Mouse (Mus musculus) gastrocnemius, postnatal 25 days (tissue): Measurements from ENCODE around the gene Crat. TPM values are rescaled to one million over a fixed set of nuclear protein-coding genes. Genes with fewer than 3 reads are reported as not detected.

Source experiments
- DNase-seq: peaks from one replicate; pipeline ENCODE4 v3.0.0; 2022
- long read RNA-seq, 2 experiments: library from polyadenylated mRNA; stranded (forward); transcript quantifications; one replicate each; pipeline ENCODE4 v2.0.0; 2021
- total RNA-seq, 2 experiments: library from RNA; stranded (reverse); gene quantifications; 1 replicate in 1 of 2; 2 replicates in 1 of 2; pipeline ENCODE4 v1.2.3; 2021

Crat gene
- 100 to 1,000 TPM; 315 to 363 TPM for total RNA-seq
- long read RNA-seq, experiment 1, transcript Crat-201 (14 exons, 3,833 nt): major isoform, 246 of 381 reads
- long read RNA-seq, experiment 1, partial matches to known transcripts: 65 of 381 reads
- long read RNA-seq, experiment 1, other reads (novel, unspliced or antisense): 69 of 381 reads
- long read RNA-seq, experiment 2, transcript Crat-201 (14 exons, 3,833 nt): major isoform, 401 of 558 reads
- long read RNA-seq, experiment 2, partial matches to known transcripts: 79 of 558 reads
- long read RNA-seq, experiment 2, other reads (novel, unspliced or antisense): 78 of 558 reads

DNA sequence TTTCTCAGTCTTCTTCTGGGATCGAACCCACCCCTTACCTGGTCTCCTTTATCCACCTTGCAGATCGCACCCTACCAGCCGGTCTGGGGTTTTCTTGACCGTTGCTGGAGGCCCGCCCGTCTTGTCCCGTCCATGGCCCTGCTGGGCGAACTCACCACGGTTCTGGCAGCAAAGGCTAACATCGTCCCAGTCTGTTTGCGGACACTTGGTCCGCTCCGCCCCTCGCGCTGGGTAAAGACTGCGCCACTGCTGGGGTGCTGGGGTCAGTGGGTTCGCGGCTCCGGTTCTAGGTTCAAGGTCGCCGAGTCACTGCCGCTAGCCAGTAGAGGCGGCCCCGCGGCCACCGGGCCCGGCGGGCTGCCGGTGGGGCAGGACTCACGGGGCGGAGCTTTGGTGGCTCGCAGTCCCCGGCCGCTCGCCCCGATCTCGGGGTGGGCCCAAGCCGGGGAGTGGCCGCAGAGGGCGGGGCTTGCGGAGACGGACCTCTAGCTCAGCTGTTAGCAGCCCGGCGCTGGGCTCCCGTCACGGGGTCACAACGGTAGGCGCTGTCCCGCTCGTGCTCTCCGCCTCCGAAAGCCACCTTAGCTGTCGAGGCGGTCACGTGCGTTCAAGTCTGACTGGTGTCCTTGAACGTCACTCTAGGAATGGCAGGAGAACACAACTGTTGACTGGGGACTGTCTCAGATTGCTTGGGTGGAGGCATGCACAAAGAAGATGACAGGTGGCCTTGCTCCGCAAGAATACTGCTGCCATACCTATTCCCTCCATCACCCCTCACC is at the start of gene Crat:
TSS of gene Crat (minus strand) at position 657 of the 779 bp plus-strand sequence.
- peak; percentile 98 for DNase-seq

DNA sequence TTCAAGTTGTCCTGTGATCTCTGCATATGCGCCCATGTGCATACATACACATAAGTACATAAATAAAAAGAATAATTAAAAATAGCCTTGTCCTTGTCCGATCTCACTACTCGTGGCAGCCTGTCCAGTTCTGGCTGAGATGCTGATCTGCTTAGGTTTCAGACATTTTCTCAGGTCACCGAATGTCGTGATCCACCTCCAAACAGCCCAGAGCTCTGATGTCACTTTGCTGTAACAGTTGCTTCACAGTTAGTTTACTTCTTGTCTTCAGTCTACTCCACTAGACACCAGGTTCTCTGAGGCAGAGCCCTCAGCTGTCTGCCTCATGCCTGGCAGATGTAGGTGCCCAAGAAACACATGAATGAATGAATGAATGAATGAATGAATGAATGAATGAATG is 48.8 kb upstream of the Crat start:
- no peak for DNase-seq

DNA sequence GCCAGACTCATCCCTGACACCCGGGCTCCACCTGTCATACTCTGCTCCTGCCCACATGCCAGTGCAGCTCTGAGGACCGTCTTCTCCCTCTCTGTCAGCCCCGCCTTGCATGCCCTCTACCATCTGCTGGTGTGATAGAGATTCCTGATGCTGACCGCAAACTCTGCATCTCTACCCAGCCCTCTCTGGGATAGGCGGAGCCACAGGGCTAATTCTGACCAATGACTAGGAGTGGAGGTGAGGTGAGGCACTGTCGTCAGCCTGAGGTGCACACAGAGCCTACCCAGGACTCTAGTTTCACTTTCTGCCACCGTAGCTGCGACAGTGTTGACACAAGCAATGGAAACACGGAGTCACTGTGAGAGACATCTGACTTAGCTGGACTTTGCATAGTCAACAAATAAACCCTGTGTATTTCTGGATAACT is 48.3 kb upstream of the Crat start:
- peak; percentile 71 for DNase-seq

DNA sequence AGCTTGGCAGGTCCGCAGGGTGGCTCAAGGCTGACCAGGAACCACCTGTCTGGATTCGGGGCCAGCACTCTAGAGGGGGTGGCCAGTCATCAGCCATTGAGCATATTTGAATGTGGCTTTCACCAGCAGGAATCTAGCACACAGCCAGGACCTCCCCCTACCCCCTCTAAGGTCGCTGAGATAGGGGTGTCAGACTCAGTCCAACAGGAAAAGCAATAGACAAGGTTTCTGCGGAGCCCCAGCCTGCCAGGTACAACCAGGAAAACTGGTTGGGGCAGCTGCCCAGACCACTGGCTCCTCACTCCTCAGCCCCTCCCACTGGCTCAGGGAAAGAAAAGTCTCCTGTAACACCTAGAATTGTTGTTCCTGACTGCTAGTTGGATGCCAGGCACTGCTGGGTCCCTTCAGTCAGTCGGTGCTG is 47.7 kb upstream of the Crat start:
- no peak for DNase-seq

DNA sequence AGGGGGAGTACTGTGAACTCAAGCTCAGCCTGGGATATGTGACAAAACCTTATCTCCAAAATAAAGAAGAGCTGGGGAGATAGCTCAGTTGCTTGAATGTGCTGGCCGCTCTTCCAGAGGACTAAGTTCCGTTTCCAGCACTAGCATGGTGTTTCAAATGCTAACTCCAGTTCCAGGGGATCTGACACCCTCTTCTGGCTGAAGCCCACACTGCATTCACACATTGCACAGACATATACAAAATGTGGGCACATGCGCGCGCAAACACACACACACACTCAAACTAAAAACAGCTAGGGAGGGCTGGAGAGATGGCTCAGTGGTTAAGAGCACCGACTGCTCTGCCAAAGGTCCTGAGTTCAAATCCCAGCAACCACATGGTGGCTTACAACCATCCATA is 43.6 kb upstream of the Crat start:
- no peak for DNase-seq

DNA sequence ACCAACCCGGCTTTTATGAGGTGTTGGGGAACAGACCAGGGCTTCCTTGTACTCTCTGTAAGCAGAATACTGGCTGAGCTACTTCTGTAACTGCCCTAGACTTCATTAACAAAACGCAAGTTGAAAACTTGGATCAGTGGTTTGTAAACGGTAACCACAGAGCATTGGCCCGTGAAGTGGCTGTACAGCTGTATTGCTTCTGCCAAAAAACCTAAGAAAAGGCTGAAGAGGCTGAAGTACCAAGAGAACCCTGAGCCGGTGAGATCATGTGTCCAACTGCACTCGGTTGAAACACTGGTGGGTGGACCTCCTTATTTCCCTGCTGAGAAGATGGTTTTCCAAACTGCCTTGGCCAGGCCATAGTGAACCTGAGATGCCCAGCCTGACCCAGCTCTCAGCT is 42.7 kb upstream of the Crat start:
- no peak for DNase-seq

DNA sequence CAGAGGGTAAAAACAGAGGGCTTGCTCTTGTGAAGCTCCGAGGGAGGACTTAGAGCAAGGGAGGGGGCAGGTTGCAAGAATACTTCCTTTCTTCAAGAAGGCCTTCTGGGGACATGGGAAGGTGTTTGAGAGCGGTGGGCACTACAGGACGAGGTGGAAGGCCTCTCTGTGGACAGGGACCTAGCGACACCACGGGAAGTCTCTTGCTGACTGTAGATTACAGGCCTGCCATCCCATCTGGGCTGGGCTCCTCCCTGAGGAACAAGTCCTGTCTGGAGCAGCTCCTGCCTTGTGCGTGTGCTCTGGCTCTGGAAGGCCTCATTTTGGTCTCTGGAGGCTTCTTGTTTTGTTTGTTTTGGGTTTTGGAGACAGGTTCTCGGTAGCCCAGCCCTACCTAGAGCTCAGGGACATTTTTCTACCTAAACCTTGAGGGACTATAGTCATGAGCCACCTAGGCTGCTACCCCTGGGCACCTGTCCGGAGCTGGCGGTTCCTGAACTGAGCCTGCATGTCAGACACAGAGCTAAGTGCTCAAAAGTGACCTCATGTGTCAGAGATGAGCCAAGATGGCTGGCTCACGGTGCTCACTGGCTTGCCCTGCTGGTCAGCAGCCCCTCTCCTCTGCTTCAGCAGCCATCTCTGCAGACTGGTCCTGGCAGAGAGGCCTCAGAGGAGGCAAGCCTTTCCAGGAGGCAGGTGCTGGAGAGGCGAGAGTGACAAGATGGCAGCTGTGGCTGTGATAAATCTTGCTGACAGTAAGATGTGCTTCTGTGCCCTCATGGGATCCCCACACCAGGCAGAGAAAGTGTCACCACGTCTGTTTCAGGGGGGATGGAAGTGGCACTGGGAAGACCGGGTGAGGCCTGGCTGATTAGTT is 40.7 kb upstream of the Crat start:
- no peak for DNase-seq

DNA sequence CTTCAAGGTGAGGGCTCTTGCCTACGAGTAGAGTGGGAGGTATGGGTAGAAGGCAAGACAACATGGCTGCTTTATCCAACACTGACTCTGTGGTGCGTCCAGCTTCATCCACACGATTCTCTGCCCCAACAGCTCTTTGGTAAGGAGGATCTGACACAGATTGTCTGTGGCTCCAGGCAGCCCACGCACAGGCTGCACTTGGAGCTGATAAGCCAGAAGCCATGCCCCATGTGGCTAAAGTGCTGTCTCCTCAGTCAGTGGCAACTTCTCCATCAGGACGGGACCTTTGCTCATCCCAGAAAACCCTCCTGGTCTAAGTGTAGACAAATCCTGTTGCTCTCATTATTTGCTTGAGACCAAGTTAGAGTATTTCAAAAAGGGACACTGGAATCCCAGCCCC is 39.0 kb upstream of the Crat start:
- no peak for DNase-seq

DNA sequence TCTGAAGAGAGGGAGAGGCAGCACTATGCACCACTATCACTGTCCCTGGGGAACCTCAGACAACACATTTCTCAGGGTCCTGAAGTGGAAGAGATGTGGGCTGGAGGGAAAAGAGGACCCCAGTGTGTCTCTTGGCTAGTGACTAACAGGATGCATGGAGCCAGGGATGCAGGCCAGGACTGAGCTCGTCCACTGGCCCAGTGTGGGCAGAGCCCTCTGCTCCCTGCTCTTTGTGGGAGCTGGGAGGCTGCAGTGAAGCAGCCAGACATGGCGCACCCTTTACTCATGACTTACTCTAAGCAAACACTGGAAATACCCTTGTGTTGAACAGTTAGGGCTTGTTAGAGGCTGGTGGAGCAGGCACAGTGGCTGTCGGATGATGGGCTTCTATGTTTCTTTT is 38.0 kb upstream of the Crat start:
- DNase-seq: no peak

DNA sequence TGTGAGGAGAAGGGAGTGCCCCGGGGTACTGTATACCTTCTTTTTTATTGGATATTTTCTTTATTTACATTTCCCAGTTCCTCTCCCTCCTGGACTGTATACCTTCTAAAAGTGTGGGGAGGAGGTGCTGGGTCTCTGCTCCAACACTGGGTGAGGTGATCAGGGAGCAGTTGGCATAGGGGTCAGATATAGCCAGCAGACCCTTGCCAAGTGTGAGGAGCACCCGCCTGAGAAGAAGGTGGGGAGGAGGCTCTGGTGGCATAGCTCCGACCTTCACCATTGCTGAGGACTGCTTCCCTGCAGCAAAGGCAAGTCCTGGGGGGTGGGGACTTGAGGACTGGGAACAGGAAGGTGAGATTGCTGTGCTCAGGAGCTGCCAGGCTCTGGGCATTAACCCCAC is 35.9 kb upstream of the Crat start:
- DNase-seq: no peak

DNA sequence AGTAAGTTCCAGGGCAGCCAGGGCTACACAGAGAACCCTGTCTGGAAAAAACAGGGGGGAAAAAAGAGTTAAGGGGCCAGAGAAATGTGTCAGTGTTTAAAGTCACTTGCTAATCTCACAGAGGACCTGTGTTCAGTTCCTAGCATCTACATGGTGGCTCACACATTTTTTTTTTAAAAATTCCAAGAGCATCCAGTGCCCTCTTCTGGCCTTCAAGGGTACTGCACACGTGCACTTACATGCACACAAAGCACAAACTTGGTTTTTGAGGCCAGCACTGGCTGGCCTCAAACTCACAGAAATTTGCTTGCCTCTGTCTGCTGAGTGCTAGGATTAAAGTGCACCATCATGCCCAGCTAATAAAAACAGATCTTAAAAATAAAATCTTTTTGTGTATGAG is 34.9 kb upstream of the Crat start:
- no peak for DNase-seq

DNA sequence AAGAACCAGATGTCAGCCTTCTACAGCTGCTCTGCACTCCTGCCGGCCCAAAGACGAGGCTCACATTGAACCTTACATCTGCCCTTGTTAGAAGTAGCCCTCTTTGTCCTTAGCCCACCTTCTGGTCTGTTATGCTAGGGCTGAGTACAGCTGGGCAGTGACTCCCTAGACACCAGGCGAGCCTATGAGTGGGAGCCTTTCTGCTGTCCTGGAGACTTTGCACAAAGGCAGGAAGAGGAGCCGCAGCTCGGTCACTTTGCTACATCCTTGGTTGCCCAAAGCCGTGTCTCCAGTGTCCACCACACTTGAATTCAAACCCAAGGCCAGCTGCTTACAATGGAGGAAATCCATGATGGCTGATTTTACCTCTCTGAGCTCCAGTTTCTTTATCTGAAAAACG is 32.8 kb upstream of the Crat start:
- no peak for DNase-seq

DNA sequence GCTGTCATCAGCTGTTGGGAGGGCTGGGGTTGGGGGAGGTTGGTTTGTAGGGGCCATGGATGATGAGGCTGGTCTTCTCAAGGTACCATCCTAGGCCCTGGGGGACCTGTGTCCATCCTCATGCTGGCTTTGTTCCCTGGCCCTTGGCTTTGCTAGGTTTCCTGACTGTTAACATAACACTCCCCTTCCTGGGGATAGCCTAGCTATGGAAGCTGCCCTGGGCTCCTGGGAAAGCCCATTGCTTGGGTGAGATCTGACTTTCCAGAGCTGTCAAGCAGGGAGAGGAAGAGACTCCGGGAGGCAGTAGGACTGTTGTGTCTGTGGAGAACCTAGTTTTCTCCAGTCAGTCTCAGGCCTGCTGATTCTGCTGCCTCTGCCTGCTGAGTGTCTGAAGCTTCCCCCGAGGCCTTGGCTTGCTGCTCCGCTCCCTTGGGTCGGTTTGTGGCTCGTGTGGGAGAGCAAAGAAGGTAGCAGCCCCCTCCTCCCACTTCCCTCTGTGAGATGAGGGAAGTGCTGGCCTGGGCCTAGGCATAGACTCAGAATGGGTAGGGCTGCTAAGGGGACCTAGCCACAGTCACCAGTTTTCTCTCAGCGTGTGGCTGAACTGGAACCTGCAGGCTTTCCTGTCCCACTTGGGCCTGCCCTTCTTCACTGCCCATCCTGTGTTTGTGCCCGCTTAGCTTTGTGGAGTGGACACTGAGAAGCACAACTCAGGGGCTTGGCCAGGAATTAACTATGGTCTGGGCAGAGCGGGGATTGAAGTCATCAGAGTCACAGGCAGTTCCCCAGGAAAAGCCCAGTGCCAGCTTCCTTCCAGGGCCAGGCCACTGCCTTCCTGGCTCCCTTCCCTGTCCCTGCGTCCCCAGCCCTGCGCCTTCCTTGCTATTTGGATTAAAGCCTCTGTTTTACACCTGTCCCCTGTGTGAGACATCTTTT is 31.5 kb upstream of the Crat start:
- peak; percentile 56 for DNase-seq

DNA sequence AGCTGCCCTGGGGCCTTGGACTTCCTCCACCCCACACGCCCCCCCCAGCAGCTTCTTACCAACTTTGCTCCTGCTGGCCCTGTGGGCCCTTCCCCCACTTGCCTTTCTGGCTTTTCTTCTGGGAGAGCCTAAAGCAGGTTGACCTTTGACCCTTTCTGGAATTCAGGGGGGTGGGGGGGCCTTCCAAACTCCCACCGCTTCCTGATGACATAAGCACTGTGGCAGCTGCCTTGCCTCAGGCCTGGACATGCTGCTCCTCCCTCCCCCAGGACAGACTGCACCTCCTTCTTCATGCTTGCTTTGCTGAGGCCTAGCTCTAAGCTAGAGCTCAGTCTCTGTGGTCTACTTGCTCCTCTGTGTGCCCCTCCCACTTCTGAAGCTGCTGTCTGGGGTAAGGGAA is 29.7 kb upstream of the Crat start:
- DNase-seq: no peak

DNA sequence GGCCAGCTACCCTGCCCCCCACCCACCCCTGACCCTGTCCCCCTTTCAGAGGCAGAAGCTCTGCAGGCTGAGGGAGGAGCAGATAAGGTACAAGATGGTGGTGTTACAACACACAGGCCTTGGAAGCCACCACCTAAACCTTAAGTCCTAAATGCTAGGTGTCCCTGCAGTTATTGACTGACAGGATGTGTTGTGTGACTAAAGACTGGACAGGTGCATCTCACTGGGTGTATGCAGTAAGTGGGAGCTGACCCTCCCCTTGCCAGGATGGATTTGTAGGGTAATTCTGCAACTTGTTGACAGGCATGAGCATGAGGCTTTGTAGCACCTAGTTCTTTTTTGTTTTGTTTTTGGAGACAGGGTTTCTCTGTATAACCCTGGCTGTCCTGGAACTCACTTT is 28.8 kb upstream of the Crat start:
- no peak for DNase-seq

DNA sequence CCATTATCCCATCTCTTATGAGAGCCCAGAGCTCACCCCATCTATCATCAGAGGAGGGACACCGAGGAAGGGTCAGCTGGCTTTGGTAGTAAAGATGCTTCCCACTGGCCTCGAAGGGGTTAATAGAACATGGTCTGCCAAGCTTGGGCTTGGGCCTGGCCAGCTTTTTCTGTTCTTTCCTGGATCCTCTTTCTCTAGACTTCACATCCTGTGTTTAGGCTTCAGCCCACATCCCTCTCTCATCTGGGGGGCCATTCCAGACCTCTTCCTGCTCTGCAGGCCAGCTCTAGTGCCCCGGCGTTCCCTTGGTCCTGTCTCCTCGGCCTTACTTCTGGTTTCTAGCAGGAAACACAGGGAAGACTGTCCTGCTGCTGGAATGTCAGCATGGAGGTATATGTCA is 28.4 kb upstream of the Crat start:
- no peak for DNase-seq

DNA sequence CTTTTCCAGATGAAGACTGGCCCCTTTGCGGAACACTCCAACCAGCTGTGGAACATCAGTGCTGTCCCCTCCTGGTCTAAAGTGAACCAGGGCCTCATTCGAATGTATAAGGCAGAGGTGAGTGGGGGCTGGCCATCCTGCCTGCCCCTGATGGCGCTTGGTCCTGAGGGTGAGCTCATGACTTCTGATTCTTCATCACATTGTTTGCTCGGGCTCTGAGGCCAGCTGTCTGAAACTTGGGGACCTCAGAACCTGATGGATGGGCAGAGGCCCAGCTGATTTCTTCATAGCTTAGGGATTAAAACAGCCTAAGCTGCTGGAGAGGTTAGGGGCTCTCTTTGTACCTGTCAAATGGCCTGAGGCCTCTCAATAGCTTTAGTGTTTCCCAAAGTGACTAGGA is 27.7 kb upstream of the Crat start:
- no peak for DNase-seq

DNA sequence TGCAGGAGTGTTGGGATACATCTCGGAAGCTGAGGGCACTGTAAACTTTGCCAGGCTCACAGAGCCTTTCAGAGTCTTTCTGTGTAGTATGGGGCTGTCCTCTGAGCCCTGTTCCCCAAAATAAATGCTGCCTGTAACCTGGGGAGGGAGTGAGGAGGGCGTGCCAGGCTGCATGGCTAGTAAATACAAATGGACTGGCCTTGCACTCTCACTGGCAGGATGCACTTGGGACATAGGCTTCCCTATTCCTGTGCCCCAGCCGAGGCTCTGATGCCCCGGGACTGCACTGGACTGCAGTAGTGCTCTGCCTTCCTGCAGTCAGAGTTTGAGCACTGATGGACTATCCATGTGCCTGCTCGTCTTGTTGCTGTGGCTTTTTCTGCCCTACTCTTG is 26.9 kb upstream of the Crat start:
- no peak for DNase-seq

DNA sequence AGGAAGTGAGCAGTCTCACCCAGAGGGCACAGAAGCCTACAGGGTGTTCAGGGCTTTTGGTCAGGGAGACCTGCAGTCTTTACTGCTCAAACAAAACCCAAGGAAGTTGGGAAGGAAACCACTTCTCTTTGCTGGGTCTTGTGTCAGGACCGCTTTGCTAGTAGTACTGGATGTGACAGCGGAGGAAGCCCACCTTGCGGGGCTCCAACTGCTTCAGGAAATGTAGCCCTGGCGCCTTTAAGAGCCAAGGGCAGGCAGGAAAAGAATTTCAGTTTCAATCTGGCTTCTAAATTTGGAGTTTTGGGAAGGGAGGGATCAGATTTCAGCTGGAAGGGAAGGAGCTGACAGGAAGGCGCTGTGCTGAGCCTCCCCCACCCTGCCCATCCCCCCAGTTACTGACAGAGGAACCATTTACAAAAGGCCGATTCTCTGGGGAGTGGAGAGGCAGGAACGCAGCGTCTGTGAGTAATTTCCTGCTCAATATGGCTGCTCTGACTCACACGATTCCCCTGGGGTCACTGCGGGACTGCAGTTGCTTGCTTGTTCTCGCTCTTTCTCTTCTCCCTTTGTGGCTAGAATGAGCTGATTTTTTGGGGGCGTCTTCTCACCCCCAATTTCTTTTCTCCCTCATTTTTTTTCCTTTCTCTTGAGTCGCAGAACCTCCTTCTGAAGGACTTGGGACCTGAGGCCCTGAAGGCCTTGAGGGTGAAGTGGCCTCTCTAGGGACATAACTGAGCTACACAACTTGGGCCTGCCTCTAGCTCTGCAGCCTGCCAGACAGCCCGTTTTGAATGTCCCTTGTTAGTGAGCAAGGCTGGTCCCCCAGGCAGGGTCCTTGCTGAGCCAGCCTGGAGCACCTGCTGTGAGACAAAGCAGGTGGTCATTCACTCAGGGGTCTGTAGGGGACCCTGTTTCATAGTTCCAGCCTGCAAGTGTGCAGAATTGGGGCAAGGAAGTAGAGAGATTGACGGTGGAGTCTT is 26.2 kb upstream of the Crat start:
- DNase-seq: peak; percentile 92

DNA sequence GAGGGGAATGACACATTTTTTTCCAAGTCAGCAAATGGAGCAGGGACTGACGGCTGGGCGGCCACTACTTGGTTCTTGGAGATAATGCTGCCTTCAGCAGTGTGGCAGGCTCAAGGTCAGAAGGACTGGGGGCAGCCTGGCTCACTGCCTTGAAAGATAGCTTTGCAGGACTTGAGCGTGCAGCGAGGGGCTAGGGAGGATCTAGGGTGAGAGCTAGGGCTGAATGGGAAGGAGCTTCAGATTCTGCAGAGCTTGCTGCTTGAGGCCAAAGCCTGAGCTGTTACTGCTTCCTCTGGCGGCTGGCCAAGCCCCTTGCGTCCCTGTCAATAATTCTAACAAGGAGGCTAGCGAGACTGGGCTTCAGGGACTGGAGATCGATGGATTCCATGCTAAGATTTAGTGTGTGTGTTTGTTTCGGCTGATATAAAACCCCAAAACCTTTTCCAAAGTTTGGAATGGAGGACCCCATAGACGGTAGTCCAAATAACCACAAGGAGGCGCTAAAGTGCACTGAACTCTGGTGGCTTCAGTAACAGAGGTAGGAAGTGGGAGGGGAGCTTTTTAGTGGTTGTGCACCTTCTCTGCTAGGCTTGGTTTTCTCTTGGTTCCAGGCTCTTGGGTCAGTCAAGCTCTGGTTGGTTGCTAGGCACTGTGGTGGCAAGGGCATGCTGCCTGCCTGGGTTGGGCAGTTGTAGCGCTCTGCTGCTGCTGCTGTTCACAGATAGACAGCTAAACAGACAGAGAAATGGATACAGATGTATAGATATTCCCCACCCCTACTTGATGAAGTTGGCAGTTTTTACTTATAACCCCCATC is 25.3 kb upstream of the Crat start:
- DNase-seq: peak; percentile 62
